Mouse (Mus musculus): ENCODE measurements around the gene Dis3l2. TPM values are rescaled to one million over a fixed set of nuclear protein-coding genes. Genes with fewer than 3 reads are reported as not detected.
A peak's percentile ranks its signal among the peaks of the same experiment; 100 is the strongest.

Gene Dis3l2
- total RNA-seq, 2 experiments from 2014 or later: 9.6 to 9.8 TPM

DNA sequence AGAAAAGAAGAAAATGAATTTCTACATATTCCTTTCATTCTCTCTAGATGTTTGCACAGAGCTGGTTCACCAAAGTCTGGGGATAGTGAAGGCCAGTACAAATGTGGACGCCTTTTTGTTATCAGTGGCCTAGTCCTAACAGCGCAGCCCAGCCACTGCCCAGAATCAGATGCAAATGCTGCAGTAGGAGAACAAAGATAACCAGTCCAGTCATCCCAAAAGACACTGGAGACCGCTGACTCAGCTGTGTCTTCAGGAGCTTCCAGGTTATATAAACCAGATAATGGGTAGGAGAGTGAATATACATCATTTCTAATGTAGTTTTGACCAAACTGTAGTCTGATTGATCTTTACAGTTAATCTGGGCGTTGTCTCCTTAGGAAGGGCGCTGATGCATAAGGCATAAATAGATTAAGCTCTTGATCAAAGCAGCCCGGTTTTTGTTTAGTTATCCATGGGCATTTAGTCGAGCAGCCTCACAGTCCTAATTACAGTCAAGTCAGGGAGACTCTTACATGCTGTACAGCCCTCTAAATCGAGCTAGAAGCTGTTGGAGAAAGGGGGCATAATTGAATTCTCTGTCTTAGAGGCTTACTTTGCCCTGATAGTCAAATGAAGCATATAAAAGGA, 212.9 kb downstream of the Dis3l2 start:
- DNase-seq: no peak

DNA sequence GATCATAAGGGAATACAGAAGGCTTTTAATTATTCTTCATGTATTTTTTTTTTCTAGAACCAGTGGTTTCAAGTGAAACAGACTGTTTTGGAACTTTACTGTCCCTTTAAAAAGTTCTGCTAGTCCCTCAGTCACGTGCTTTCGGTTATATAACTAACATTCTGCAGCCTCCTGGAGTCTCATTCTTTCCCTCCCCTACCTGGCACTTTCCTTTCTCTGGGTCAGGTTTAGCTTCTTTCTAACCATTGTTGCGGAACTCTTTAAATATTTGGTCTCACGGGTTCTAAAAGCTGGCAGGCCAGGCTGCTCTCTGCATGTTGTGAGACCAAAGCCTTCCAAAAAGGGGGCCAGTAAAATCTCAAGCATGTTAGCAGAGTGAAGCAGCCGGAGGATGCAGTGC, 222.2 kb downstream of the Dis3l2 start:
- DNase-seq: no peak

DNA sequence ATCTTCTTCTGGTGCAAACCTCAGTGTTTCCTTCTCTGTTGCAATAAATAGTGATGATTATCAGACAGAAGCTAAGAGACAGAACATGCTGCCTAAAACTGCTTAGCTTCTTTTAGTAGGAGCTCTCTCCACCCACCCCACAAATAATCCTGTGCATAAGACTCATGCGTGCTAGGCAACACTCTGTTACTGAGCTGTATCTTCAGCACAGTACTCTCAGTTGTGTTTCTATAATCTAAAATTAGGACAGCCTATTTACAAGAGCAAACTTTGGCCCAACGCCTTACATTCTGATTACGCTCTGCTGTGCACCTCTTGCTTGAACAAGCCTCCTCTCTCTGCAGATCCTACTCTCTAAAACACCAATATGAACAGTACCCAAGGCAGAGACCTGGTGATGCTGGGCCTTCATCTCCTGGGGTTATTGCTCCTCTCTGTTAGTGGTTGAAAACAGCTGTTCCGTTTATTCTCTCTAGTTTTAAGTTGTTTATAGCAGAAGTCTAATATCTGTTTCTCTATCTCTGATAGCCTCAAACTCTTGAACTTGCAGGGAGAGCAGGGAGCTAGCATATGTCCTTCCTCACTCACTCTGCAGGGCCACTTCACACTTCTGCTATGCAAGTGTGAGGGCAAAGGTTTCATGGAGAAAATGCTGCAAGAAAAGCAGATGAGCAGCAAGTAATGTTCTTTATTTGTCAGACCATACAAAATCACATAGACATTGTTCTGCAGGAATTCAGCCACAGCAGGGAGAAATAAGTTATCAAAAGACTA, 228.2 kb downstream of the Dis3l2 start:
- DNase-seq: no peak

DNA sequence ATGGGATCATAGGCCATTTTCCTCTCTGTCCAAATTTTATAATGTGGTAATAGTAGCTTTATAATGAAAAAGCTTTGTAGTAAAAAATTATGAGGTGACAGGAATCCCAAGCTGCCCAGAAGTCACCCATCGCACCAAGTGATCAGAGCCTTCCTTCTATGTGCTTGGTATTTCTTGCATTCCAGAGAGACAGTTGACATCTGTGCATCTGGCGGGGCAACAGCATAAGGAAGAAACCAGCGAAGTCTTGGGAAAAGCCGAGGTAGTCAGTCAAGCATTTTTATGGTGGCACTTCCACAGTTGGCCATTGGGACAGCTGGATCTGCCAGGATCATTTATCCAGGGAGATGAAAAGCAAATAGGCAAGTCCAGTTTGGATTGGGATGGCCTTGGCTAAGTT, 229.2 kb downstream of the Dis3l2 start:
- DNase-seq: no peak

DNA sequence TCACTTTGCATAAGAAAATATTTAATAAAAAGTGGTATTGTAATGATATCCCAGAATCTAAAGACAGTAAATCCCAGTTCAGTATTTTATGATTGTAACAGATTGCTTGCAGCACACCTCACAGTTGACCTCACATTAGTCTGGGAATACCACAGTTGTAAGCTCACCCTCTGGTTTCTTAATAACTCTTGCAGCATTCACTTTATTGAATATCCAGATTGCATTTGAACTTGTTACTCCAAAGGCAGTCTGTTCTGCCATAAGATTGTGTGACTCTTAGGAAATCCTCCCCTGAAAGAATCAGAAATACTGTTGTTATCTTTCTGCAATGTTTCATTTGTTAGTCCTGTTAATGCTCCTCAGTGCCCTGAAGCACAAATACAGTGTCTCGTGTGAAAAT, 230.0 kb downstream of the Dis3l2 start:
- no peak for DNase-seq

DNA sequence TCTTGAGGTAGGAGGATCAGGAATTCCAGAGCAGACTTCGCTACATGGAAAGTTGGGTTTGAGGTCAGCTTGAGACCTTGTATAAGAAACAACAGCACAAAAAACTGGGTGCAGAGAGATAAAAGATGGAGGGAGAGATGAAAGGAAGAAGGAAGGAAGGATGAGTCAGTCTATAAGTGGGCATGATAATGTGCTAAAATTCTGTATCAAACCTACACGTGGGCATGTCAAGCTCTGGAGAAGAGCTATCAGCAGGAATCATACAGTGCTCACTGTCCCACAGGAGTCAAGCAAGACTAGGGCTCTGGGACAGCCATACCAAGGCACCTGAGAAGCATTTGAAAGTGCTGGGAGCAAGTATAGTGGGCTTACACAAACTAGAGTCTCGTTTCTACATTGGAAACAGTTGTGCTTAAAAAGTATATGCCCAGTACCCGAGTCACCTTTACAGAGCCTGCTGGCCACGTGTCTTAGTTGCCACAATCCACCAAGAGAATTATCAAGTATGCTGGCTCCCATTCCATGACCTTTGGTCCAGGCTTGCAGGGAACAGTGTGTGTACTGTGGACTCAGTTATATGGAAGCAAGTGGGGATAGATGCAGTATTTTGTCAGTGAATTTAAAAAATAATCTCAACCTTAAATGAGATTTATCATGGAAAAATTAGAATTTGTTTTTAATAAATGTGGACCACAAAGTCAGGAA, 248.0 kb downstream of the Dis3l2 start:
- no peak for DNase-seq

DNA sequence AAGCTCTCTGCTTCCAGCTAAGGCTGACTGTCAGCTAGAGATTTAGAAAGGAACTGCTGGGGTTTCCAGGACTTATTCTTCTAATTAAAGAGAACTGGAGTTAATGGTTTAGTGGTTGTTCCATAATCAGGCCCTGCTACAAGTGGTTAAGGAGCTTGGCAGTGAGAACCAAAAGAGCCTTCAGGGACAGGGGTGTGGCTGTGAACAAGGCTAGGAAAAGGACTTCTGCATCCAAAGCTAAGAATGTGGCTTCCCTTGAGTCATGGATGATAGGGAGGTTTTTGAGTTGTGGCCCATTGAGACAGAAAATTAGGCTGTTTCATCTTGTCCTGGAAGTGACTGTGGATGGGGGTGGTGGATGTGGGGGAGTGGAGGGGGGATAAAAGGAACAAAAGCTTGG, 252.2 kb downstream of the Dis3l2 start:
- DNase-seq: peak; percentile 28

DNA sequence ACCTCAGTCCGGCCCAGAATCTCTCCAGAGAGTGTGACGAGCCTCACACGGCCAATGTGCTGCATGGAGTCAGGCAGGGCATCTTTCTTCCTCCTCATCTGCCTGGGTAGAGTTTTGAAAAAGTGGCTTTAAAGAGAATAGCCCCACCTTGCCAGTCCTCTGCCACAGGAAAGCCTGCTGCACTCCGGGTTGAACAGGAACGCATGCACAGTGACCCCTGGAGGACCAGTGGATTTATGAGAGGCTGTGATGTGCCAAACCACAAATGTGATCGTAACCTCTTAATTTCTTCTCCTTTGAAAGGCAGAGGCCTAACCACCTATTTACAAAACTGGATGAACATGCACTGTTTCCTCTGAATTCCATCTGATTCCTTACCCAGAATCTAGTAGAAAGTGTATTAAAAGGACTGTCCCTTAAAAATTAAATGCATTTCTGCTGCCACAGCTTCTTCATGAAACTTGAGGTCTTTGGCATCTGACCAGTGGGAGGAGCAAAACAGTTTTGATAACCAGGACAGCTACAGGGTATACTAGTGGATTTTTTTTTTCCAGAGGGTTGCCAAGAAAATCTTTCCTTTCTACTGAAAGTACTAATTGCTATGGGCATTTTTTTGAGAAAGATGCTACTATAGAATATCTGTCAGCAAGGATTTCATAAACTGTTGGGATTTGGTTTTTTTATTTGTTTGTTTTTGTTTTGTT, 264.8 kb downstream of the Dis3l2 start:
- DNase-seq: peak; percentile 26

DNA sequence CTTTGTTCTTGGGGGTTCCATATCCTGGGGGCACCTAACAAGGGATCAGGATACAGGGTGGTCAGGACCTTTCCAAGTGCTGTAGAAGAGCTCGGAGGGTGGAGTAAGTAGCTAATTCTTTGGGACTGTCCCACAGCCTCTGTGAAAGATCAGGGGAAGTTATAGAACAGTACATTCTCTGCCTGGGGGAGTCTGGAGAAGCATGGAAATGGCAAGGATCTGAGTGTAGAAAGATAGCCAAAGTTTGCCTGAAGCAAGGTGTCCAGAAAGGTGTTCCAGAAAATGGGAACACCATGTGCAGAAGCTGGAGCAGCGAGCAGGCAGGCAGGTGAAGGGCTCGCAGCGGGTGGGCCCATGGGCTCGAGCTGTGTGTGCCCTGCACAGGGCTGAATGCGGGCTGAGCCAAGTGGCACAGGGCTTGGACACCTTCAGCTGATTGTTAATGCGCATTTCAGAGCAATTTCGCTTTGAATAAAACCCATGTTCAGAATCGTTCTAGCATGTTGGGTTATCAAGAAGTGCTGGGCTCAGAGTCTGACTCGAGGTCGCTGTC, 265.6 kb downstream of the Dis3l2 start:
- DNase-seq: no peak

DNA sequence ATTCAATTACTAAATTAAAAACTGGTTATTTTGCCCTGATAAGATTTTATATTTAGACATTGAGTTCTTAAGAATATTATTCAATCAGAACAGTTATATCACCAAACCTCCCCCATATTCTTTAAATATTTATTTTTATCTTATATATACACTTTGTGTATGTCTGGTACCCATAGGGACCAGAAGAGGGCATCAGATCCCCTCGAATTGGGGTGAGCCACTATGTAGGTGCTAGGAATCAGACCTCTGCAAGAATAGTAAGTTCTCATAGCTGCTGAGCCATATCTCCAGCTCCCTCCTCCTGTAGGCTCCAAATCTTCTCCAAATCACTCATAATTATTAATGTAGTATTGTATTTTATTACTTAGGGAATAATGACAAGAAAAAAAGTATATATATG, 269.1 kb downstream of the Dis3l2 start:
- DNase-seq: no peak

DNA sequence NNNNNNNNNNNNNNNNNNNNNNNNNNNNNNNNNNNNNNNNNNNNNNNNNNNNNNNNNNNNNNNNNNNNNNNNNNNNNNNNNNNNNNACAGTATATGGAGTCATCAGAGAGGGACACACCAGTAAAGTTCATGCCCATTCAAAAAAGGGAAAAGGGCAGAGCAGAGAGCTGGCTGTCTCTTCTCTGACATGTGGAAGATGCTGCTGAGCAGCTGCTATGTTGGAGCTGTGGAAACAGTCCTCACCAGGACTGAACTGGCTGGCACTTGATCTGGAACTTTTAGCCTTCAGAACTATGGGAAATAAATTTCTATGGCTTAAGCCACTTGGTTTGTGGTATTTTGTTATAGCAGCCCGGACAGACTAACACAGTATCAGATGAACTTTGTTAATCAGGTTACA, 273.4 kb downstream of the Dis3l2 start:
- no peak for DNase-seq

DNA sequence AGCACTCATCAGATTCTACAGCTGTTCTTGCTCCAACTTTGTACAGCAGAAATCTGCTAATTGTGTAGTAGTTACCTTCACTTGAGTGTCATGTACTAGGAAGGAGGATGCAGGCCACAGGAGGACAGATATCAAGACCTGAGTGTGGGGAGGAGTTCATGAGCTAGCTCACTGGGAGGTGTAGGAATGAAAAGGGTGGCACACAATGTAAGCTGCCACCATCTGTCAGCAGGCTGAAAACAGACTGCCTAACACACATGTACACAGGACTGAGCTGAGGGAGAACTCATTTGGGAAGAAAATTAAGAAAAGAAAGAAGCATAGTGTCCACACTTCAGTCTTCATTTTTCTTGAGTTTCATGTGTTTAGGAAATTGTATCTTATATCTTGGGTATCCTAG, 282.8 kb downstream of the Dis3l2 start:
- no peak for DNase-seq

DNA sequence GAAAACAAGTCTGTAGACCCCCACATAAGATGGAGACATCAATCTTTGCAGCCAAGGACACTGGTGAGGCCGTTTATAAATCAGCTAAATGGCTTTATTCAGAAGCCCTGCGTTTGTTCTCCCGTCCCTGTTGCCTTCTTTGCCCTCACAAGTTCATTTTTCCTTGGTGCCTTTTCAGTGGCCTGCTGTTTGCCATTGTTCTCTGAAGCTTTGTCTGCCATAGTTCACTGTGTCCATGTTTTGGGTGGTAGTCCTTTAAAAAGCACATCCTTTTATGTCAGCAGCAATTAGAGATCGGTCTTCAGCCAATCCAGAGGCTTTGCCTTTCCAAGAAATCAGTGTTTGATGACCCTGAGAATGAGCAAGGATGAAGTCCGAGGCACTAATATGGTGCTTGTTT, 289.2 kb downstream of the Dis3l2 start:
- DNase-seq: no peak

DNA sequence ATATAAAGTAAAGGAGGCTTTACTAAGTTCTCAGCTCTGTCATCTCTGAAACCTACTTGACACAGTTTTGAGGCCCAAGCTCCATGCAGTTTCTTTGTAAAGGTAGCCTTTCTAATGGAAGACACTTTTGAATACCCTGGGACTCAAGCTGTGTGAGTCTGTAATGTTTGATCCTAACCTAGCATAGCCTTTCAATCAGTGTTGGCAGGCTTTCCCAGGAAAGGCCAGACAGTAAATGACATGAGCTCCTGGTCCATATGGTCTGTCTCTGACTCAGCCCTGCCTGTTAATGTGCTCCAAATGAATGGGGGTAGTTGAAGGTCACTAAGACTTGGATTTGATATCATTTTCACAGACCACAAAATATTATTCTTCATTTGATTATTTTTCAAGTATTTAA, 290.4 kb downstream of the Dis3l2 start:
- no peak for DNase-seq

DNA sequence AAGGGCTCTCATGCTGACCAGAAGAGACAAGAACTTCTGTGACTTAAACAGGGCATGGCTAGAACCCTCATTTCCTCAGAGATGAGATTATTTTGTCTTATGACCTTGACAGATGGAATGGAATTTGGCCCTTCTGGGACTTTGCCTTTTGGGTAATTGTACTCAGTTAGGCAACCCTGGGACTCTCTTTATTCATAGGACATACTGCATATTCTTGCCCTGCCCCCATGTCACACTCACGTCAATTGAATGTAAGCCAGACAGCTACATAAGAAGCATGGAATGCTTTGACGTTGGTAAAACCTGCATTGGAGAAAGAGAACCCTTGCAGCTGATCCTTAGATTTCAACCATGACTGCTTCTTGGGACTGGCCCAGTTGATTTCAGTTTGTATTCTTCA, 294.4 kb downstream of the Dis3l2 start:
- DNase-seq: no peak

DNA sequence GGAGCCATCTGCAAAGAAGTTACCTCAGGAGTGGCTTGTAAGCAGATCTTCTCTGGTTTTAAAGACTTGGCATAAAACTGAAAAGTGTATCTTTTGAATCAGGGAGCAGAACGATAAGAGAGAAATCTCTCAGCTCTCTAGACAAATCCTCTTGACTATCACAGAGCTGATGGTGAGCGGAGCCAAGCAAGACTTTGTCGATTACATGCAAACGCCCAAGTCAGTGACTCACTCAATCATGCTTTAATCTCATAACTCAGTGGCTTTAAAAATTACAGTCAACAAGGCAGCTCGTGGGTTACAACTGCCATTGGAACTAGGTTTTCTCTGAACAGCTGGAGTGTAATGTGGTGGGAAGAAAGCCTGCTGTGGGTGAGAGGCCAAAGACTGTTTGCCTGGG, 297.8 kb downstream of the Dis3l2 start:
- no peak for DNase-seq

DNA sequence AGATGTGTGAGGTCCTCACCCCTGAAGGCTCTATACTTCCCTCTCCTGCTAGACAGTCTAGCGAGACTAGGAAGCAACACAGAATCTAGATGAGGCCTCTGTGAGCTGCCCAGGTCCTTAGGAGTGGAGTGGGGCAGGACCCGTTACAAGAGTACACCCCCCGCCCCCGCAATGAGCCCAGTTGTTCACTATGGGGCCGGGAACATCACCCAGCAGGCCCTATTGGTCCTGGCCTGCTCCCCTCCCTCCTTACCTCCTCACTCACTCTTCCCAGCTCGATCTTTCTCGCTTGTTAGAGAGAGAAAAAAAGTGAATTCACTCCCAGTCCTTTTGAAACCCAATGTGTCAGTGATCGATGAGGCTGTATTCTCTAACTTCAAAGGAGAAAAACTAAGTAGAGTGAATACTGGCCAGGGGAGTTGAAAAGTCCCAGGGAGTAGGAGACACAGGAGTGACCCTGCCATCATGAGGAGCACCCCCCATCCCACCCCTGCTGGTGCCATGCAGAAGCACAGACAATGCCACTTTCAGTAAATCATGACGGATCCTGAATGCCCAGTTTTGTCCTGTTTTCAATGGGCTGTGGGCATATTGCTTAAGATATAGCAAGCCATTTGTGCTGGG, 299.0 kb downstream of the Dis3l2 start:
- no peak for DNase-seq

DNA sequence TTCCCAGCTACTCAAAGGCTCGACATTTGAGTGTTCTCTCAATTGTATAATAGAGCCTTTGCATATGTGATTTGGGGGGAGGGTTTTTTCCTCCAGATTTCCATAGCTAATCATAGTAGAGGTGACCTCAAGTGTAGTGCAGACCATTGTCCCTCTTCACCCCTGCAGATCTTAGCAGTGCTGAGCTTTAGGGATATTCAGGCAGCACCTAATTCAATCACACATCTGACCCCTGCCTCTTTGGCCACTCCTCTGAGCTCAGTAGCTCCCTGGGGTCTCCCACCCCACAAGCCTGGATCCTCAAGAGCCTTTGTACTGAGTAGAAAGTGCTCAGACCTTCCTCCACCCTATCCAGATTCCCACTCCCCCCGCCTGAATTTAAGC, 299.6 kb downstream of the Dis3l2 start:
- no peak for DNase-seq

DNA sequence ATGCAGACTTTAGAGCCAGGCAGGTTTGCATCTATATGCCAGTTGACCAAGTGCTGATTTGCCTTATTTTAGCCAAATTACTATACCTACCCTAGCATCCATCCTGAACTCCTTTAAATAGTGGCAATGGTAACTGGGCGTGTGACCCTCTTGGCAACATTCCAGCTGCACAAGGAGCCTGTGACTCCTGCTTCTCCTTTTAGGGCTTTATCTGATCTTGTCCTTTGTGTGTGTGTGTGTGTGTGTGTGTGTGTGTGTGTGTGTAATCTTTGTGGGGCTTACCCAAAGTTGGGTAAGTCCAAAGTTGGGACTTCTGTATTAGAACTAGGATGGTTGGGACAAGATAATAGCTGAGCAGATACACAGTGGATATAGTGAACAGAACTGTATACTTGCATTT, 302.8 kb downstream of the Dis3l2 start:
- DNase-seq: no peak

DNA sequence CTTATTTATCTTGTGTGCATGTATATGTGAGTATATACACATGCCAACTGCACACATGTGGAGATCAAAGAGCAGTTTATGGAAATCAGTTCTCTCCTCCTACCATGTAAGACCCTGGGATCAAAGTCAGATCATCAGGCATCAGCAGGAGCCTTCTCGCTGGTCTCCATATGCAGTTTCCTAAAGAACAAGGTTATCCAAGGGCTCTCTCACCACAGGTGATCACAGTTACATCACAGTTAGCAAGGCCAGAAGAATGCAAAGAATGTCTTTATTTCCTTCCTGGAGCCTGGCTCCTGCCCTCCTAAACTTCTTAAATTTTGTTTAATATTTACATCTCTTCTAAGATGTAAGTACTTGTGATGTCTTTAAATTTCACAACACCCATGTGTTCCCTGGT, 304.6 kb downstream of the Dis3l2 start:
- DNase-seq: no peak

DNA sequence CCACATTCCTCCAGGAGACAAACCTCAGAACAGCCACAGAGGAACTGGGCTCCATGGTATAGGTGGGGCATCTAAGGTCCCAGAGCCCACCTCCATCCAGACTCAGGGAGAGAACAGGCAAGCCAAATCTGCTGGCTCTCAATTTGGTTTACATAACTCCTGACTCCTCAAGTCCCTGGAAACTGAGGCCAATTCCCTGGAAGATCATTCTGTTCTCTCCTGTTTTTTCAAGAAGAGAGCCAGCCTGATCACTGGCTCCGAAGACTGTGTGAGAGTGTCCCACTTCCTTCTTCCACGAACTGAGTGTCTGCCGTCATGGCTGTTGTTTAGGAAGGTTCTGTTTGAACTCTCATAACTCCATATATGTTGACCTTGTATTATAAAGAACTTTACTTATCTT, 305.5 kb downstream of the Dis3l2 start:
- no peak for DNase-seq
